Mouse (Mus musculus): ENCODE measurements around the gene Zfand2a.

GRCm38 (mm10) chr5:139437769-139438168 is 46.6 kb downstream of the Zfand2a start:
- TF ChIP-seq CTCF (IDR thresholded peaks at IDR 0.05; ENCODE audit: low read depth) = no peak
- TF ChIP-seq EP300 (IDR thresholded peaks at IDR 0.05; ENCODE audit: low read depth) = no peak
